ENCODE assay signal across 8 mouse cellular contexts in the genomic region with DNA sequence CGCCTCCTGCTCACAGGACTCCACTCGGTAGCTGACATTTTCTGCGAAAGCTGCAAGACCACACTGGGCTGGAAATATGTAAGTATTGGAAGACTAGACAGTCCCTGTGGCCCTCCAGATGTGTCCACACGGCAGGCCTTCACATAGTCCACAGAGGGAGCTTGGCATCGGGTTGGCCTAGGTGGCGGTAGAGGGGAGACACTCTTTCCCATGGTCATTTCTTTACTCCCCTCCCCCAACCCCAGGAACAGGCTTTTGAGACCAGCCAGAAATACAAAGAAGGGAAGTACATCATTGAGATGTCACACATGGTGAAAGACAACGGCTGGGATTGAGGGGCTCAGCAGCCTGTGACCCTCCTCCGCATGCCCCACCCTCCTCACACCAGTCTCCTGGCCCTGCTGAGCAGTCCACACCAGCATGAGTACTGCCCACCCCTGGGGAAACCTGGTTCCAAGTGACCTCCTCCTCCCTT. TPM values are rescaled to one million over a fixed set of nuclear protein-coding genes. Genes with fewer than 3 reads are reported as not detected.
A peak's percentile ranks its signal among the peaks of the same experiment; 100 is the strongest.
DNase-seq lines count a peak whose midpoint lies in the region; ATAC-seq and TF ChIP-seq lines count a peak whose summit lies in the region.

No protein-coding gene starts in this region.

- H3K27ac ChIP-seq in lung, embryonic 15.5 days = peak overlapping the region; percentile 71
- H3K27ac ChIP-seq in forebrain, embryonic 11.5 days (ENCODE audit: low read depth, low read length) = peak overlapping the region; percentile 71
- peak overlapping the region; percentile 79 for H3K27ac ChIP-seq in limb, embryonic 12.5 days
- H3K27ac ChIP-seq in neural tube, embryonic 12.5 days = 0 out of 2 replicates have a peak overlapping the region, but pooled peaks have one; percentile 43

- intact Hi-C loops in left cerebral cortex, postnatal 14 days (cut with DNase I) = no loop called here

- no peak overlapping the region for H3K9ac ChIP-seq in lung, embryonic 15.5 days
- H3K9ac ChIP-seq in forebrain, embryonic 11.5 days (ENCODE audit: low read length) = peak overlapping the region; percentile 46
- peak overlapping the region; percentile 42; the same call in 1 of the 2 replicates for H3K9ac ChIP-seq in limb, embryonic 12.5 days (replicated peaks)
- peak overlapping the region; percentile 47 for H3K9ac ChIP-seq in neural tube, embryonic 12.5 days

- H3K4me2 ChIP-seq in lung, embryonic 15.5 days = peak overlapping the region; percentile 40
- peak overlapping the region; percentile 37; the same call in 1 of the 2 replicates for H3K4me2 ChIP-seq in forebrain, embryonic 11.5 days (ENCODE audit: low read depth, low read length, severe bottlenecking)
- peak overlapping the region; percentile 48 for H3K4me2 ChIP-seq in limb, embryonic 12.5 days
- H3K4me2 ChIP-seq in neural tube, embryonic 12.5 days (replicated peaks) = peak overlapping the region; percentile 58

- no peak for TF ChIP-seq CTCF in lung, adult 2 months (IDR thresholded peaks at IDR 0.05; ENCODE audit: insufficient read depth, low read length)

- H3K36me3 ChIP-seq in lung, embryonic 15.5 days = peaks cover 6% of the 10 kb centered on the region
- no peaks in the 10 kb centered on the region for H3K36me3 ChIP-seq in forebrain, embryonic 11.5 days (ENCODE audit: control insufficient read depth, insufficient read depth, low read length)
- H3K36me3 ChIP-seq in limb, embryonic 12.5 days = peaks cover 23% of the 10 kb centered on the region
- peaks cover 12% of the 10 kb centered on the region; the same call in 1 of the 2 replicates for H3K36me3 ChIP-seq in neural tube, embryonic 12.5 days

- 3% methylated on average over 8 of the region's 8 CpGs for WGBS in lung, embryonic 15.5 days
- 11% methylated on average over 8 of the region's 8 CpGs for WGBS in lung, adult 2 months
- WGBS in forebrain, embryonic 11.5 days = 3% methylated on average over 8 of the region's 8 CpGs
- 3% methylated on average over 8 of the region's 8 CpGs for WGBS in limb, embryonic 12.5 days
- 5% methylated on average over 8 of the region's 8 CpGs for WGBS in neural tube, embryonic 12.5 days

- peak; percentile 28 for ATAC-seq in lung, embryonic 15.5 days (ENCODE audit: borderline replicate concordance, extremely low read depth, low FRiP score, low TSS enrichment)
- peak; percentile 16 for ATAC-seq in forebrain, embryonic 11.5 days (replicated peaks; ENCODE audit: low FRiP score)
- no peak for ATAC-seq in limb, embryonic 12.5 days (ENCODE audit: insufficient number of reproducible peaks, insufficient read depth, low FRiP score, low TSS enrichment, low read depth)
- peak; percentile 3; the same call in 1 of the 2 replicates for ATAC-seq in neural tube, embryonic 12.5 days (ENCODE audit: low FRiP score, low read depth)
- no peak for ATAC-seq in megakaryocyte, adult 5-6 weeks (ENCODE audit: poor library complexity, severe bottlenecking)

- H3K27me3 ChIP-seq in lung, embryonic 15.5 days = peaks cover 16% of the 10 kb centered on the region; the same call in 1 of the 2 replicates
- no peaks in the 10 kb centered on the region for H3K27me3 ChIP-seq in forebrain, embryonic 11.5 days (ENCODE audit: control insufficient read depth, insufficient read depth, low read length)
- no peaks in the 10 kb centered on the region for H3K27me3 ChIP-seq in limb, embryonic 12.5 days
- H3K27me3 ChIP-seq in neural tube, embryonic 12.5 days (replicated peaks) = no peaks in the 10 kb centered on the region

- TF ChIP-seq POLR2A in lung, adult 2 months (IDR thresholded peaks at IDR 0.05; ENCODE audit: borderline replicate concordance, extremely low read depth, low read depth, low read length) = no peak

- DNase-seq in lung, adult 2 months = no peak
- peak; percentile 79 for DNase-seq in forebrain, embryonic 11.5 days (ENCODE audit: low spot score)
- no peak for DNase-seq in ovary, postnatal 14 days (ENCODE audit: low spot score)
- no peak for DNase-seq in left cerebral cortex, postnatal 14 days (ENCODE audit: low spot score in 2 of 2)

- H3K9me3 ChIP-seq in lung, embryonic 15.5 days = no peaks in the 10 kb centered on the region
- no peaks in the 10 kb centered on the region for H3K9me3 ChIP-seq in forebrain, embryonic 11.5 days (ENCODE audit: control insufficient read depth, low read length)
- no peaks in the 10 kb centered on the region for H3K9me3 ChIP-seq in limb, embryonic 12.5 days
- H3K9me3 ChIP-seq in neural tube, embryonic 12.5 days = no peaks in the 10 kb centered on the region

- no peak overlapping the region; the same call in 1 of the 2 replicates for H3K4me3 ChIP-seq in lung, embryonic 15.5 days
- H3K4me3 ChIP-seq in lung, adult 2 months (replicated peaks; ENCODE audit: extremely low read depth, low read depth, low read length) = no peak overlapping the region
- peak overlapping the region; percentile 1; the same call in 1 of the 2 replicates for H3K4me3 ChIP-seq in forebrain, embryonic 11.5 days (ENCODE audit: low read depth, low read length)
- H3K4me3 ChIP-seq in limb, embryonic 12.5 days (replicated peaks) = peak overlapping the region; percentile 50
- no peak overlapping the region; the same call in 1 of the 2 replicates for H3K4me3 ChIP-seq in neural tube, embryonic 12.5 days

- H3K4me1 ChIP-seq in lung, embryonic 15.5 days = peaks cover 83% of the 10 kb centered on the region
- peaks cover 2% of the 10 kb centered on the region; the same call in 1 of the 2 replicates for H3K4me1 ChIP-seq in lung, adult 2 months (ENCODE audit: control insufficient read depth, insufficient read depth, low read length)
- peaks cover 63% of the 10 kb centered on the region for H3K4me1 ChIP-seq in forebrain, embryonic 11.5 days (replicated peaks; ENCODE audit: control insufficient read depth, insufficient read depth, low read length)
- peaks cover 87% of the 10 kb centered on the region for H3K4me1 ChIP-seq in limb, embryonic 12.5 days (replicated peaks)
- peaks cover 75% of the 10 kb centered on the region for H3K4me1 ChIP-seq in neural tube, embryonic 12.5 days

RNA-seq across cellular contexts. Expression of a gene that starts 3.6 kb away (rescaled TPM):
- 6.3 and 6.6 TPM in 2 replicates for polyA plus RNA-seq in lung, embryonic 15.5 days (2015; fragmentation: Nextera tagmentation; extraction: Ambion mirVana)
- polyA plus RNA-seq in lung, adult 2 months (2012; rRNA removed) = 1.6 and 2.0 TPM in 2 replicates
- polyA plus RNA-seq in forebrain, embryonic 11.5 days (2014; fragmentation: Nextera tagmentation; extraction: Ambion mirVana) = 12.7 and 13.2 TPM in 2 replicates
- polyA plus RNA-seq in limb, embryonic 12.5 days (2016; fragmentation: Nextera tagmentation; extraction: Ambion mirVana) = 13.9 and 14.1 TPM in 2 replicates
- 20.5 and 21.4 TPM in 2 replicates for polyA plus RNA-seq in neural tube, embryonic 12.5 days (2016; fragmentation: Nextera tagmentation; extraction: Ambion mirVana)
- total RNA-seq in left cerebral cortex, postnatal 14 days (2021) = 10 to 100 TPM; 40.1 to 41.0 TPM
- 0.16 and 0.82 TPM in 2 replicates for total RNA-seq in megakaryocyte, adult 5-6 weeks (2015)
- 0.40 and 0.69 TPM in 2 replicates for total RNA-seq in megakaryocyte, adult 5-6 weeks (2017)

RNA-seq across cellular contexts. Expression of a gene that starts 6.0 kb away (rescaled TPM):
- polyA plus RNA-seq in lung, embryonic 15.5 days (2015; fragmentation: Nextera tagmentation; extraction: Ambion mirVana) = 7.3 and 9.8 TPM in 2 replicates
- 1.8 and 4.1 TPM in 2 replicates for polyA plus RNA-seq in lung, adult 2 months (2012; rRNA removed)
- polyA plus RNA-seq in forebrain, embryonic 11.5 days (2014; fragmentation: Nextera tagmentation; extraction: Ambion mirVana) = 3.7 and 4.3 TPM in 2 replicates
- polyA plus RNA-seq in limb, embryonic 12.5 days (2016; fragmentation: Nextera tagmentation; extraction: Ambion mirVana) = 10.4 and 14.8 TPM in 2 replicates
- polyA plus RNA-seq in neural tube, embryonic 12.5 days (2016; fragmentation: Nextera tagmentation; extraction: Ambion mirVana) = 7.8 and 9.0 TPM in 2 replicates
- 1 to 10 TPM; 1.6 to 2.0 TPM for total RNA-seq in left cerebral cortex, postnatal 14 days (2021)
- not detected in 2 replicates for total RNA-seq in megakaryocyte, adult 5-6 weeks (2015)
- total RNA-seq in megakaryocyte, adult 5-6 weeks (2017) = not detected in 2 replicates

RNA-seq across cellular contexts. Expression of a gene that starts 10.3 kb away (rescaled TPM):
- polyA plus RNA-seq in lung, embryonic 15.5 days (2015; fragmentation: Nextera tagmentation; extraction: Ambion mirVana) = 27.1 and 29.3 TPM in 2 replicates
- polyA plus RNA-seq in lung, adult 2 months (2012; rRNA removed) = 6.0 and 10.3 TPM in 2 replicates
- polyA plus RNA-seq in forebrain, embryonic 11.5 days (2014; fragmentation: Nextera tagmentation; extraction: Ambion mirVana) = 44.5 and 45.1 TPM in 2 replicates
- polyA plus RNA-seq in limb, embryonic 12.5 days (2016; fragmentation: Nextera tagmentation; extraction: Ambion mirVana) = 42.8 and 47.1 TPM in 2 replicates
- 36.4 and 37.1 TPM in 2 replicates for polyA plus RNA-seq in neural tube, embryonic 12.5 days (2016; fragmentation: Nextera tagmentation; extraction: Ambion mirVana)
- total RNA-seq in left cerebral cortex, postnatal 14 days (2021) = 1 to 10 TPM; 7.5 to 8.3 TPM
- 33.1 and 34.5 TPM in 2 replicates for total RNA-seq in megakaryocyte, adult 5-6 weeks (2015)
- total RNA-seq in megakaryocyte, adult 5-6 weeks (2017) = 33.1 and 36.2 TPM in 2 replicates

RNA-seq across cellular contexts. Expression of a gene that starts 22.5 kb away (rescaled TPM):
- 24.5 and 24.9 TPM in 2 replicates for polyA plus RNA-seq in lung, embryonic 15.5 days (2015; fragmentation: Nextera tagmentation; extraction: Ambion mirVana)
- polyA plus RNA-seq in lung, adult 2 months (2012; rRNA removed) = 34.6 and 41.4 TPM in 2 replicates
- 27.7 and 28.4 TPM in 2 replicates for polyA plus RNA-seq in forebrain, embryonic 11.5 days (2014; fragmentation: Nextera tagmentation; extraction: Ambion mirVana)
- polyA plus RNA-seq in limb, embryonic 12.5 days (2016; fragmentation: Nextera tagmentation; extraction: Ambion mirVana) = 32.0 and 38.3 TPM in 2 replicates
- polyA plus RNA-seq in neural tube, embryonic 12.5 days (2016; fragmentation: Nextera tagmentation; extraction: Ambion mirVana) = 24.3 and 27.1 TPM in 2 replicates
- 10 to 100 TPM; 41.6 to 42.9 TPM for total RNA-seq in left cerebral cortex, postnatal 14 days (2021)
- 39.8 and 42.7 TPM in 2 replicates for total RNA-seq in megakaryocyte, adult 5-6 weeks (2015)
- total RNA-seq in megakaryocyte, adult 5-6 weeks (2017) = 32.6 and 37.9 TPM in 2 replicates

RNA-seq across cellular contexts. Expression of a gene that starts 37.8 kb away (rescaled TPM):
- polyA plus RNA-seq in lung, embryonic 15.5 days (2015; fragmentation: Nextera tagmentation; extraction: Ambion mirVana) = 92.3 and 104 TPM in 2 replicates
- polyA plus RNA-seq in lung, adult 2 months (2012; rRNA removed) = 822 and 853 TPM in 2 replicates
- polyA plus RNA-seq in forebrain, embryonic 11.5 days (2014; fragmentation: Nextera tagmentation; extraction: Ambion mirVana) = 30.4 and 35.7 TPM in 2 replicates
- 11.5 and 14.3 TPM in 2 replicates for polyA plus RNA-seq in limb, embryonic 12.5 days (2016; fragmentation: Nextera tagmentation; extraction: Ambion mirVana)
- polyA plus RNA-seq in neural tube, embryonic 12.5 days (2016; fragmentation: Nextera tagmentation; extraction: Ambion mirVana) = 33.8 and 34.5 TPM in 2 replicates
- total RNA-seq in left cerebral cortex, postnatal 14 days (2021) = 1 to 10 TPM; 5.9 to 6.8 TPM
- total RNA-seq in megakaryocyte, adult 5-6 weeks (2015) = 1.5 and 2.1 TPM in 2 replicates
- total RNA-seq in megakaryocyte, adult 5-6 weeks (2017) = 0.94 and 2.2 TPM in 2 replicates

Comparison
In these comparisons a context has a peak if more than half of its experiments do, and no peak if none do; other contexts are left out.
1. ATAC-seq: peak in lung, embryonic 15.5 days (single experiment), forebrain, embryonic 11.5 days (single experiment) and neural tube, embryonic 12.5 days (single experiment); none in limb, embryonic 12.5 days (single experiment) and megakaryocyte, adult 5-6 weeks (single experiment).
2. H3K4me3 ChIP-seq: peak in forebrain, embryonic 11.5 days (single experiment) and limb, embryonic 12.5 days (single experiment); none in lung, embryonic 15.5 days (single experiment), lung, adult 2 months (single experiment) and neural tube, embryonic 12.5 days (single experiment).
3. Peak in every context shown above with its lines, with median percentiles within 50 percentile points of each other: H3K27ac ChIP-seq and H3K4me2 ChIP-seq.